Mouse (Mus musculus) ZHBTc4 (cell line): ENCODE measurements at regions not wholly inside any gene's neighbourhood (a gene's known extent, or its start where the extent isn't known, plus 50 kb on each side); places are given as distances from the start of the nearest gene placed in this dataset.
"Not testable (repeated sequence)": the region's sequence is repeated elsewhere in the genome, so short reads cannot be mapped to it uniquely, and the experiment has no call there.

Experiments used
- DNase-seq: peaks from one replicate; pipeline ENCODE4 v3.0.0-alpha.2; 2011; ENCODE audit warnings: low read depth, low spot score

- DNase-seq = no peak
Observed at GRCm38 (mm10) chr14:104208040-104208816, 259.6 kb downstream of the Pou4f1 start.

DNA sequence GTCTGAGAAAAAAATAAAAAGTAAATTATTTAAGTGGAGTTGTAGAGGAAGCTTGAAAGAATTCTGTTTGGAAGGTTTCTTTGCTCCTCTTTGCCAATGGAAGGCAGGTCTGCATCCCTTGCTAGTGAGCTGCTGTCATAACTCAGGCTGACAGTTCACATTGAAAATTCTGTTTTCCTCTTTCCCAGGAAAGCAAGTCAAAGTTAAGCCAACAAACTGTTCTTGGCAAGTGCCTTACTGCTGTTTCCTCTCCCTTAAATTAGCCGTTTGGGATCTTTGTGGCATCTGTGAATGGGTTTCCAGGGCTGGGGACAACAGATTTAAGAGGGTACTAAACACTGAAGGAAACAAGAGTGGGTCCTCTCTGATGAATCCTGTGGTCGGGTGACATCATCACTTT lies 261.2 kb downstream of the Pou4f1 start:
- no peak for DNase-seq

DNA sequence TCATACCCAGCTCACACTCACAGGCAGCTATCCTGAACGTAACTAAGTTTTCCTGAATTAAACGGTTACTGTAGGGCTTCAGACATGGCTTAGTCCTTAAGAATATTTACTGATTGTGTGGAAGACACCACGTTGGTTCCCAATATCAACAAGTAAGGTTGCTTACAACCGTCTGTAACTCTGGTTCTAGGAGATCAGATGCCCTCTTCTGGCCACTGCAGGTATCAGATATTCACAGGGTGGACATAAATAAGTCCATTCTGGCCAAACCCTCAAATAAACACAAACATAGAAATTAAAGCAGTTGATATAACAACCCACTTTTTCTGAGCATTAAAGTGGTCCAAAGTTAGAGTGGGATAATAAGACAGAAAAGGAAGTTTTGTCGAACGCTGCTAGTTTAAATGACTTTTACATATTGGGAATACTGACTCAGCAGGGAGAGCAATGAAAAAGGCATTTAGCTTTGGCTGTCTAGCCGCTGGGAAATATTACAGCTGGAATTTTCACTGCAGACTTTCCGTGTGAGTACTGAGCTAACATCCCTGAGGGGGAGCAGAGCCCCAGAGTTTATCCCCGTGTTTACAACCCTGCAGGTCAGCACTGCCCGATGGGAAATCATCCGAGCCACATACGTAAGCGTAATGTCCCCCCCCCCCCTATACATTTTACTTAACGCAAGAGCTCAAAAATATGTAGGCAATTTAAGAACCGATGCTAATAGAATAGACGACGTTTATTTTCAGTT lies 264.4 kb downstream of the Pou4f1 start:
- peak; percentile 46 for DNase-seq

GRCm38 (mm10) chr14:104193198-104193597 lies 274.6 kb downstream of the Pou4f1 start:
- DNase-seq = no peak

GRCm38 (mm10) chr14:104175122-104175521 lies 292.7 kb downstream of the Pou4f1 start:
- no peak for DNase-seq

- DNase-seq = peak; percentile 41
Observed at GRCm38 (mm10) chr14:104146841-104147240, 302.6 kb upstream of the Ednrb start.

- DNase-seq = no peak
Observed at GRCm38 (mm10) chr14:104145395-104145794, 301.2 kb upstream of the Ednrb start.

GRCm38 (mm10) chr14:104114986-104115951 lies 271.1 kb upstream of the Ednrb start:
- DNase-seq = no peak

DNA sequence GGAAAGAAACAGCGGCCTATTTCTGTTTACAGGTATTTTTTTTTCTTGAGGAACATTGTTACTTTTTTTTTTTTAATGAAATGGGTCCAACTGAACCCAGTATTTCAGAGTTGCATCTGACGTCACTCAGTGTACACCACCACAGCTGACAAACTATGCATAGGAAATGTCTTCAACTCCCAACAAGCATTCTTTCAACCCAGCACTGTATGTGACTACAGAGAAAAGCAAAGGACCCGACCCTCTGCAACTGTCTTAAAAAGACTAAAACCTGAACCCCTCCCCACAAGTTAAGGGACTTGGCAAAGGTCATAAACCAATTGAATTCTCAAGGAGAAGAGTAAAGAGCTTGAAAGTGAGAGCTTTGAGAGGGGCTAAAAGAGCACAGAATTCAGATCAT lies 270.0 kb upstream of the Ednrb start:
- no peak for DNase-seq

DNA sequence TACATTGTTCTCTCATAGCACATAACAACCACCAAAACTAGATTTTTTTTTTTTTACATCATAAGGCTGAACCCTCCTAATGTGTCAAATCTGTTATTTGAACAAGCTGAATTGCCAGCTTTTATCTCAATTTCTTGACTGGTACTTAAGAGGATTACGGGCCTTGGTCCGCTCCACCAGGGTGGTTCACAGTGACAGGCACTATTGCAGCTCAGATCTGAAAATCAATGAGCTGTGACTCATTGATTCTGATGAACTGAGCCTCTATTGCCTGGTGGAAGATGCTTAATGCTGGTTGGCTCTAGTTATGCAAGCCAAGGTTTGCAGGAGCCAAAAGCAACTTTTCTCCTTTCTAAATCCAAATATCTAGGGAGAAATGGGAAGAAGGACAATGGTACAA lies 269.2 kb upstream of the Ednrb start:
- no peak for DNase-seq

- no peak for DNase-seq
Observed at GRCm38 (mm10) chr14:104086381-104086780, 242.2 kb upstream of the Ednrb start.

DNA sequence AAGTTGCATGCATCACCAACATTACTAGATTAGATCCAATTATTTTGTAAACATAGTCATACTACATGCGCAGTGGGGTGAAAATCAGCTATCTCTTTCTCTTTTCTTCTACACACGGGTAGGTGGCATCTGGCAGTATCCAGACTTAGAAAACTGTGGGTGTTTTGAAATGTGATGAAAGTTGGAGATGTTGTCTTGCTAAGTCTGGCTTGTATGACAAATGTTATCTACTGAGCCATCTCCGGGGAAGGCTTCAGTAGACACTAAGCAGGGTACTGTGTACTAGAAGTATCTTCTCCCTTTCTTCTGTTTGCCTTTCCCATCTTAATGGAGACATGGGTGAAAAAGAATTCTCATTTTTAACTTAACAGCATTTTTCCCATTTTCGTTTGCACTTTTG lies 220.0 kb upstream of the Ednrb start:
- not testable (repeated sequence) for DNase-seq

DNA sequence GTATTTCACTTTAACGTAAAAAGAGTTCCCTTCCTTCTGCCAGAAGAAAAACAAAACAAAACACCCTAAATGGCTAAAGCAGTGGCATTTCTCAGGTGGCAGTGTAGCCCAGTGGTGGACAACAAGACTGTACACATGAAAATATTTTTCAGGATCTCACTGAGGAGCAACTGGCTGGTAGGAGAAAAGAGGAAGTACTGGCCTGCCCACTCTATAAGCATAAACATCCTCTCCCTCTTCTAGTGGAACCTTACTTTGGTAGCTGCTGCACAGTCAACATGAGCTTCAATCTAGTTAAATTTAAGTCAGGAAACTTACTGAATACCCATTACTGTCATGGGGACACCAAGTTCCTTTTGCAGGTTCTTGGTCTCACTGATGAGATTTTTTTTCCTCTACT lies 209.5 kb upstream of the Ednrb start:
- DNase-seq = no peak

GRCm38 (mm10) chr14:104038628-104039325 lies 194.6 kb upstream of the Ednrb start:
- peak; percentile 81 for DNase-seq

DNA sequence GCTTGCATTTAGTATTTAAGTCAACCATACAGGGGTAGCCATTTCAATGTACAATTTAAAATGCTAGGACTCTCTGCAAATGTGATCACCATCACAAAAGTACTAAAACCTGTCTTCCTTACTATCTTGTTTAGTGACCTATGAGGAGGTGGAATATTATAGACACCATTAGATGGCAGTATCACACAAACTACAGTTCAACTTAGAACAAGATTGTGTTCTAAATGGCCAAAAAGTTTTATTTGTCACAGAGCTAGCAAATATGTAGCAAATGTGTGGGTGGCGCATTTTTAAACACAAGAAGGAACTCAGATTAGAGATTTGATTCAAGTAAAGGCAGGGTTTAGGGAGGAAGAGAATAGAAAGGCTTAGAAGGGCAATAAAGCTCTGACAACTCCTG lies 189.4 kb upstream of the Ednrb start:
- peak; percentile 26 for DNase-seq

GRCm38 (mm10) chr14:104030784-104031470 lies 186.7 kb upstream of the Ednrb start:
- no peak for DNase-seq

GRCm38 (mm10) chr14:104029668-104030530 lies 185.7 kb upstream of the Ednrb start:
- DNase-seq = no peak

- no peak for DNase-seq
Observed at GRCm38 (mm10) chr14:104027900-104028285, 183.7 kb upstream of the Ednrb start.

DNA sequence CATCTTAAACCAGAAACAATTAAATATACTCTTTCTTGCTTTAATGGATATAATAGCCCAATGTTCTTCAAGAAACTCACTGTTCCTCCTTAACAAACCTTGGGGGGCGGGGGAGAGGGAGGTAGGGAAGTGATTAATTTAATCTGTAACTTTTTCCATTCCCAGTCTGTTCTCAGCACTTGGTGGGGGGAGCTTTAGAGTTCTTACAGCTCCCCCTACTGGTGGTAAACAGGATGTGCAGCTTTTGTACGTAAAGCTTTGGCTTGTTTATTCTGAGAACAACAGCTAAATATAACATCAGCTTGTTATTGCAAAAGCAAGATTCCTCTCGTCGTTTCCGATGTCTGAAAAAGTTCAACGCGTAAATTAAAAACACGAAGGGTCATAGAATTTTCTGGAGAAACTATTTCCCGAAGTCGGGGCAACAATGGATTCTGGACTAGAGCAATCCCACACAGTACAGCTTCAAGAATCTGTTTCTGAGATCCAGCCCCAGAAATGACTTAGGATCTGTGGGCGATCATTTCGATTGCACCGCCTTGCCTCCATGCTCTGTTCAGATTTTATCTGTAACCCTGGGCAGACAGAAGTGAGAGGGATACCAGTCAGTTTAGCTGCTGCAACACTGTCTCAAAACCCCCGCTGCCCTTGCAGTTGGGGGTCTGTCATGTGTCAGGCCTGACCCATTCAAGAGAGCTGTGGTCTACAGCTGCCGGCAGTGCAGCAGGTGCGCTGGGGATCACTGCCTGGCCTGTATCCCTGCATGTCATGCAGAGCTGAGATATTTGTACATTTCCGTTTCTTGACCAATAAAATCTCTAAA lies 183.1 kb upstream of the Ednrb start:
- DNase-seq = peak; percentile 70
